Mouse (Mus musculus) ES-Bruce4 (cell line): ENCODE data around the gene Cdk5rap2. TPM values are rescaled to one million over a fixed set of nuclear protein-coding genes. Genes with fewer than 3 reads are reported as not detected.

Experiments
- H3K27ac ChIP-seq: 2 replicates; pipeline ENCODE4 v1.5.1; 2012; ENCODE audit warnings: low read length, inconsistent platforms; ENCODE audit not compliant: insufficient read depth
- H3K27me3 ChIP-seq: 2 replicates; pipeline ENCODE4 v1.6.1; 2012; ENCODE audit warnings: mild to moderate bottlenecking, low read length, inconsistent platforms; ENCODE audit not compliant: control insufficient read depth, poor library complexity, insufficient read depth, severe bottlenecking
- H3K36me3 ChIP-seq: 2 replicates; pipeline ENCODE4 v1.6.1; 2012; ENCODE audit warnings: inconsistent platforms, mild to moderate bottlenecking, low read length, moderate library complexity; ENCODE audit not compliant: control insufficient read depth, poor library complexity, insufficient read depth, severe bottlenecking
- H3K4me1 ChIP-seq: one replicate; pipeline ENCODE4 v1.8.1; 2011; ENCODE audit warnings: low read length; ENCODE audit not compliant: control insufficient read depth, insufficient read depth
- H3K4me3 ChIP-seq: 2 replicates; pipeline ENCODE4 v1.5.1; 2011; ENCODE audit warnings: low read depth, mild to moderate bottlenecking, low read length
- H3K9ac ChIP-seq: 2 replicates; pipeline ENCODE4 v1.6.1; 2012; ENCODE audit warnings: low read depth, mild to moderate bottlenecking, inconsistent platforms; ENCODE audit not compliant: poor library complexity, severe bottlenecking
- H3K9me3 ChIP-seq: replicated peaks from 2 replicates; pipeline ENCODE4 v1.6.1; 2012; ENCODE audit warnings: mild to moderate bottlenecking, low read length, inconsistent platforms; ENCODE audit not compliant: control insufficient read depth, poor library complexity, insufficient read depth, severe bottlenecking
- CTCF ChIP-seq: IDR thresholded peaks from one replicate; pipeline ENCODE4 v1.8.1; 2011; ENCODE audit warnings: low read depth, low read length
- EP300 ChIP-seq: IDR thresholded peaks from 2 replicates; pipeline ENCODE4 v1.6.1; 2011; ENCODE audit warnings: low read depth, low read length; ENCODE audit not compliant: insufficient read depth
- POLR2A ChIP-seq: IDR thresholded peaks from one replicate; pipeline ENCODE4 v1.8.1; 2011; ENCODE audit warnings: low read length; ENCODE audit not compliant: insufficient read depth
- polyA plus RNA-seq: library from polyadenylated mRNA; stranded (reverse); fragments of >200 nt; gene quantifications from 2 replicates; pipeline ENCODE4 v1.2.4, GENCODE M21; 2011; ENCODE audit warnings: low read depth; ENCODE audit not compliant: missing spikeins, insufficient read depth, insufficient read length

Gene Cdk5rap2
- polyA plus RNA-seq, 1 experiment, result 39.7 TPM

GRCm38 (mm10) chr4:70335444-70336144 is 74.6 kb downstream of the Cdk5rap2 start:
- Histone ChIP-seq H3K9me3 (no peaks in the 10 kb centered on the region), H3K4me1 (no peaks in the 10 kb centered on the region), H3K27ac (no peak overlapping the region), H3K4me3 (no peak overlapping the region), H3K27me3 (no peaks in the 10 kb centered on the region), H3K36me3 (peaks cover 5% of the 10 kb centered on the region), H3K9ac (no peak overlapping the region)
- no peak for TF ChIP-seq EP300
- no peak for TF ChIP-seq CTCF
- no peak for TF ChIP-seq POLR2A

- no peak overlapping the region for H3K4me3 ChIP-seq
- H3K9me3 ChIP-seq, result no peaks in the 10 kb centered on the region
- H3K9ac ChIP-seq, result no peak overlapping the region
- peaks cover 5% of the 10 kb centered on the region for H3K36me3 ChIP-seq
- TF ChIP-seq EP300 (no peak), POLR2A (no peak), CTCF (no peak)
- no peaks in the 10 kb centered on the region for H3K27me3 ChIP-seq
- no peak overlapping the region for H3K27ac ChIP-seq
- no peaks in the 10 kb centered on the region for H3K4me1 ChIP-seq
These were observed 75.2 kb downstream of the Cdk5rap2 start for GRCm38 (mm10) chr4:70334995-70335394.

- no peak for TF ChIP-seq EP300
- no peak for TF ChIP-seq CTCF
- no peak for TF ChIP-seq POLR2A
- no peaks in the 10 kb centered on the region for H3K9me3 ChIP-seq
- no peak overlapping the region for H3K4me3 ChIP-seq
- no peaks in the 10 kb centered on the region for H3K27me3 ChIP-seq
- no peak overlapping the region for H3K9ac ChIP-seq
- peak overlapping the region; percentile 45; the same call in 1 of the 2 replicates for H3K27ac ChIP-seq
- peaks cover 5% of the 10 kb centered on the region for H3K36me3 ChIP-seq
- H3K4me1 ChIP-seq, result peaks cover 2% of the 10 kb centered on the region
These were observed 77.3 kb downstream of the Cdk5rap2 start for GRCm38 (mm10) chr4:70332981-70333380.

GRCm38 (mm10) chr4:70332576-70332975 is 77.7 kb downstream of the Cdk5rap2 start:
- TF ChIP-seq EP300, result 0 out of 2 replicates have a peak, but pooled peaks have one; percentile 21
- no peak for TF ChIP-seq POLR2A
- peaks cover 2% of the 10 kb centered on the region for H3K4me1 ChIP-seq
- peaks cover 5% of the 10 kb centered on the region for H3K36me3 ChIP-seq
- H3K9ac ChIP-seq, result no peak overlapping the region
- H3K4me3 ChIP-seq, result no peak overlapping the region
- no peaks in the 10 kb centered on the region for H3K27me3 ChIP-seq
- H3K9me3 ChIP-seq, result no peaks in the 10 kb centered on the region
- peak overlapping the region; percentile 45; the same call in 1 of the 2 replicates for H3K27ac ChIP-seq

- H3K9me3 ChIP-seq, result no peaks in the 10 kb centered on the region
- no peak overlapping the region for H3K9ac ChIP-seq
- H3K36me3 ChIP-seq, result peaks cover 8% of the 10 kb centered on the region
- peaks cover 2% of the 10 kb centered on the region for H3K4me1 ChIP-seq
- H3K27me3 ChIP-seq, result no peaks in the 10 kb centered on the region
- TF ChIP-seq CTCF, result no peak
- no peak for TF ChIP-seq EP300
- no peak for TF ChIP-seq POLR2A
- no peak overlapping the region for H3K27ac ChIP-seq
- H3K4me3 ChIP-seq, result no peak overlapping the region
These were observed 79.1 kb downstream of the Cdk5rap2 start for GRCm38 (mm10) chr4:70331181-70331580.

- Histone ChIP-seq H3K36me3 (peaks cover 6% of the 10 kb centered on the region), H3K4me3 (no peak overlapping the region), H3K4me1 (peaks cover 2% of the 10 kb centered on the region), H3K27ac (no peak overlapping the region), H3K9me3 (no peaks in the 10 kb centered on the region), H3K27me3 (no peaks in the 10 kb centered on the region), H3K9ac (no peak overlapping the region)
- TF ChIP-seq POLR2A (no peak), EP300 (no peak), CTCF (no peak)
These were observed 82.2 kb downstream of the Cdk5rap2 start for GRCm38 (mm10) chr4:70328033-70328432.
